Mouse (Mus musculus): ENCODE data around the gene Gm13078. TPM values are rescaled to one million over a fixed set of nuclear protein-coding genes. Genes with fewer than 3 reads are reported as not detected.

Gene Gm13078
- polyA plus RNA-seq (2021) = not detected

DNA sequence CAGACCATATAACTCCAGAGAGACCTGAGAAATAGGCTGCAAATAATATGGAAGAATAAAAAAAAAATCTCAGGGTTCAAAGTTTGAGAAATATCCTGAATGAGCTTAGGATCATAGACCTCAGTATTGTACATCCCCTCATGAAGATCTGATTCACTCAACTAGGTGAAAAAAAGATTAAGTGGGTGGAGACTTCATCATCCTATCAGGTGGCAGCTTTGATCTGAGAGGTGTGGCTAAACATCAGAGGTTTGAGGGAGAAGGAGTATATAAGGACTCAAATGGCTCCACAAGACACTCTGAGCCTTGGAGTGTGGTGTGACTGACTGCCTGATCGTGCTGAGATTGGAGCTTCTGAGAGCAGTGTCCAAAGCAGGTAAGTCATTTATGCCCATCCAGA is at the start of gene Gm13078:
Gm13078 (plus strand) TSS at position 301 of the 400 bp plus-strand sequence.
- TF ChIP-seq CTCF (IDR thresholded peaks at IDR 0.05) = no peak
- in situ Hi-C loops (cut with MboI; ENCODE audit: low pct_unique_long_range_greater_than_20kb) = loop anchor here (5.0 kb wide), 1 partner anchor 183 kb away; the partner anchor contains the start of gene Pramef6
- ChIA-PET CTCF (no interaction called here), POLR2A (no interaction called here)
- no peaks in the 10 kb centered on the region for H3K27me3 ChIP-seq
- DNase-seq (ENCODE audit: low read depth, low spot score) (no peak), ATAC-seq (no peak)

DNA sequence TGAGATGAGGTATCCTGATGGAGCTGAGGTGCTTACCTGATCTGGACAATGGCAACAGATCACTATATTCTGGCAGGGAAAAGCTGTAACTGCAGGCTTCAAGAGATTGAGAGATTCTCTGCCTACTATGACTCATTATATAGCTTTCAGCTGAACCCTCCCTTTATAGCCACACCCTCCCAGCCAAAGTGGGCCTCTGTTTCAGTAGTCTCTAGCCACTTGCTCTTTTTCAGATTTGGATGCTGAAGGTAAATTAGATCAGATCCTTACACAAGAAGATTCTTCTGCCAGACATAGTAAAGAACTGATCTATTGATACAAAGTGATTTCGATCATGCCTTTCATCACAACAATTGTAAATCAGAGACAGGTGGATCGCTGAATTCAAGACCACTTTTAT is 16.6 kb upstream of the Gm13078 start, which contains the start of gene Gm13089:
Gm13089 (minus strand) TSS at position 101 of the 400 bp plus-strand sequence.
- CTCF ChIA-PET = no interaction called here
- ATAC-seq (no peak), DNase-seq (ENCODE audit: low read depth, low spot score) (no peak)
- no peaks in the 10 kb centered on the region for H3K27me3 ChIP-seq
- in situ Hi-C loops (cut with MboI; ENCODE audit: low pct_unique_long_range_greater_than_20kb) = no loop called here
- POLR2A ChIA-PET = no interaction called here
- TF ChIP-seq CTCF (IDR thresholded peaks at IDR 0.05) = no peak

Other genes starting within 250 kb of the Gm13078 start
- not detected for gene Gm13043, start 208.1 kb upstream of the Gm13078 start, polyA plus RNA-seq (2021)
- not detected for gene Gm13040, start 183.5 kb upstream of the Gm13078 start, polyA plus RNA-seq (2021)
- not detected for gene BC080695, start 167.8 kb upstream of the Gm13078 start, polyA plus RNA-seq (2021)
- not detected for gene Gm13057, start 167.7 kb upstream of the Gm13078 start, polyA plus RNA-seq (2021)
- not detected for gene Gm13083, start 104.5 kb upstream of the Gm13078 start, polyA plus RNA-seq (2021)
- gene Gm13088, start 62.2 kb upstream of the Gm13078 start, polyA plus RNA-seq (2021) = not detected
- not detected for gene Gm13089, start 16.7 kb upstream of the Gm13078 start, polyA plus RNA-seq (2021)
- not detected for gene Gm13023, start 69.9 kb downstream of the Gm13078 start, polyA plus RNA-seq (2021)
- gene Gm13084, start 96.6 kb downstream of the Gm13078 start, polyA plus RNA-seq (2021) = not detected
- gene Gm13103, start 127.0 kb downstream of the Gm13078 start, polyA plus RNA-seq (2021) = not detected
- gene Pramef6, start 180.9 kb downstream of the Gm13078 start, polyA plus RNA-seq (2021) = not detected
- 0.04 TPM for gene Pramef25, start 231.6 kb downstream of the Gm13078 start, polyA plus RNA-seq (2021)
- not detected for gene Gm13101, start 247.5 kb downstream of the Gm13078 start, polyA plus RNA-seq (2021)